Mouse (Mus musculus): Measurements from ENCODE around the gene Man1c1. TPM values are rescaled to one million over a fixed set of nuclear protein-coding genes. Genes with fewer than 3 reads are reported as not detected.
A peak's percentile ranks its signal among the peaks of the same experiment; 100 is the strongest.

The Man1c1 gene
- polyA plus RNA-seq, 1 experiment from 2014 or later: 7.2 TPM

DNA sequence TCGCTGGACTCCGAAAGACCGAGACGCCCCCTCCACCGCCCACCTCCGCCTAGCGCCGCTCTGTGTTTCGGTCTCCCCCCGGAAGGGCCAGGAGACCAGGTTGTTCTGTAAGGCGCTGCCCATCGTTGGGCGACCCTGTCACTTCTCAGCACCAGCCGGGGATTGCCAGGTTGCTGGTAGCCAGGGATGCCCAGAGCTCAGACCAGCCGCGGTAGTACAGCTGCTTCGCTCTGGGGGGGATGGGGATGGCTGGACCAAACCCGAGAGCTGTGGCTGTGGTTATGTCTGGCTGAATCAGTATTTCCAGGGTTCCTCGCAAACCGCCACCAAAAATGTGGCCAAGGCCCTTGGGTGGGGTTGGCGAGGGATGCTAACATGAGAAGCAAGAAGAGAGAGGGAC lies 500 bp upstream of the Man1c1 start:
- Histone ChIP-seq H3K4me3 (replicated peaks; ENCODE audit: low read length) (peak overlapping the region; percentile 71), H3K36me3 (replicated peaks; ENCODE audit: control insufficient read depth, insufficient read depth) (no peaks in the 10 kb centered on the region), H3K9me3 (ENCODE audit: control insufficient read depth, low read length) (no peaks in the 10 kb centered on the region), H3K9ac (peak overlapping the region; percentile 57), H3K4me1 (replicated peaks; ENCODE audit: control insufficient read depth, insufficient read depth, low read length) (peaks cover 20% of the 10 kb centered on the region), H3K27ac (peak overlapping the region; percentile 57), H3K4me2 (replicated peaks) (peak overlapping the region; percentile 99), H3K27me3 (ENCODE audit: control insufficient read depth, insufficient read depth, low read length) (no peaks in the 10 kb centered on the region)
- DNase-seq (ENCODE audit: low spot score) (no peak), ATAC-seq (ENCODE audit: low FRiP score) (no peak; the same call in 1 of the 2 replicates)
- 1% methylated on average over 21 of the region's 21 CpGs for WGBS

DNA sequence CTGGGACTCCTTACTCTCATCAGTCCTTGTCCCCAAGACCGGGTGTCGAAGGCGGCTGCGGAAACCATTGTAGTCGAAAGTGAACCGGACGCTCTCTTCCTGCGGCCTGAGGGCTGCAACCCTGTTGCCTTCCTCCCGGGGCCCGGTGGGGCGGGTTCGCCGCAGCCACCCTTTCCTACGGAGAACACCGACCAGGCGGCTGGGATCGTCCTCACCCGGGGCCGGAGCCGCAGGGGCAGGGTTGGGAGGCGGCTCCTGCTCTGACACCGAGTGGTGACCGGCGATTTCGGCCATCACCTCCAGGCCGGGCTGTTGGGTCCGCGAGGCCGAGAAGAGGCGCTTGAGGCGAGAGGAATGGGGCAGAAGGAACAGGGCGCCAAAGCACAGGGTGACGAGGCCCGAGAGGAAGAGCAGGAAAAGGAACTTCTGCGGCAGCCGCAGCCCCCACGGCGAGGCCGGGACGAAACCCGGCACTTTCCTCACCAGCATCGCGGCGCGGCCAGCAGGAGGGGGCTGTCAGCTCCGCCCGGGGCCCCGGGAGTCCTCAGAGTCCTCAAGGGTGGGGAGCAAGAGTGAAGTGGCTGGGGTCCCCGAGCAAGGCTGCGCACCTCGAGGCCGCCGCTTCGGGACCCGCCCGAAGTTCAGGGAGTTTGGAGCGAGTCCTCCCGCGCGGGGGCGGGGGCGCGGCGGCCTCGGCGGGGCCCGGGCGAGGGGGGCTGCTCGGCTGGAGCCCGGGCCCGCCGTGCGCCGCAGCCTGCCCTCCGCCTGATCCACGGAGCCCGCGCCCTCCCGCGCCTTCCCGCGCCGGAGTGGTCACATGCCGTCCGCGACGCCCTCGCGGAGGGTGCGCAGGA lies 882 bp downstream of the Man1c1 start:
- Histone ChIP-seq H3K36me3 (replicated peaks; ENCODE audit: control insufficient read depth, insufficient read depth) (no peaks in the 10 kb centered on the region), H3K27ac (no peak overlapping the region), H3K9ac (peak overlapping the region; percentile 67), H3K4me2 (replicated peaks) (peak overlapping the region; percentile 99), H3K4me3 (replicated peaks; ENCODE audit: low read length) (peak overlapping the region; percentile 71), H3K9me3 (ENCODE audit: control insufficient read depth, low read length) (no peaks in the 10 kb centered on the region), H3K27me3 (ENCODE audit: control insufficient read depth, insufficient read depth, low read length) (no peaks in the 10 kb centered on the region), H3K4me1 (replicated peaks; ENCODE audit: control insufficient read depth, insufficient read depth, low read length) (peaks cover 20% of the 10 kb centered on the region)
- ATAC-seq (ENCODE audit: low FRiP score) (no peak), DNase-seq (ENCODE audit: low spot score) (no peak)
- under 1% methylated on average over 75 of the region's 90 CpGs for WGBS

DNA sequence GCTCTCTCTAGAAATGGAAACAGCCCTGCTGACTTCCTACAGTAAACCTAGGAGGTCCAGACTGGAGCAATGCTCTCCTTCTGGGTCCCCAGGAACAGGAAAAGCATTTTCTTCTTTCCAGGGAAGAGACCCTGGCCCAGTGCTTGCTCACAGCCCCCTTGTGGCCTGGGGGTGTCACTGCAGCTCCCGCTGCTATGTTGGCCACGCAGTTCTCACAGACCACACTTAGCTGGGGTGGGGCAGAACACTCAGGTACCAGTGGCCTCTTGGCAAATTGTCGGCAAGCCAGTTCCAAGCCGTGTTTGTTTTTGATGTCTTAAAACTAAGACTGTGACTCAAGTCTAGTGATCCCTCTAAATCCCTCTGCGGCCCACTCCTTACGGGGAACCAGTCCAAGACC lies 2.2 kb downstream of the Man1c1 start:
- DNase-seq (ENCODE audit: low spot score) (peak; percentile 80), ATAC-seq (ENCODE audit: low FRiP score) (no peak)
- Histone ChIP-seq H3K9me3 (ENCODE audit: control insufficient read depth, low read length) (no peaks in the 10 kb centered on the region), H3K4me1 (replicated peaks; ENCODE audit: control insufficient read depth, insufficient read depth, low read length) (peaks cover 20% of the 10 kb centered on the region), H3K4me2 (replicated peaks) (peak overlapping the region; percentile 99), H3K27me3 (ENCODE audit: control insufficient read depth, insufficient read depth, low read length) (no peaks in the 10 kb centered on the region), H3K9ac (peak overlapping the region; percentile 14; the same call in 1 of the 2 replicates), H3K4me3 (replicated peaks; ENCODE audit: low read length) (peak overlapping the region; percentile 71), H3K36me3 (replicated peaks; ENCODE audit: control insufficient read depth, insufficient read depth) (no peaks in the 10 kb centered on the region), H3K27ac (no peak overlapping the region)
- WGBS: 35% methylated on average over 6 of the region's 6 CpGs

DNA sequence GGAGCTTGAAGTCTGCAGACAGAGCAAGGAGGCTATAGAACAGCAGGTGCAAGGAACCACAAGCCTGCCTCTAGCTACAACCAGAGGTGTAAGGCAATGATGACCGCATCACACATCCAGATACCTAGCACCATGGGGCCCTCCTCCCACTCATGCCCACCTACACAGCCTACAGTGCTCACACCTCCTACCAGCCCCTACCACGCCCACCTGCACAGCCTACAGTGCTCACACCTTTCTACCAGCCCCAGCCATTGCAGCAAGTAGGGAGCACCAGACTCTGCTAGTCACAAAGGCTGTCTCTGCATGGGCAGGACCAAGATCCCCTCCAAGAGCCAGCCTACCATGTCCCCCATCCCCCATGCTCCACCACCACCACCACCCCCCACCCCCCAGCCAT lies 3.2 kb downstream of the Man1c1 start:
- H3K27ac ChIP-seq: no peak overlapping the region
- peak overlapping the region; percentile 99 for H3K4me2 ChIP-seq (replicated peaks)
- H3K36me3 ChIP-seq (replicated peaks; ENCODE audit: control insufficient read depth, insufficient read depth): no peaks in the 10 kb centered on the region
- 94% methylated on average over 2 of the region's 2 CpGs for WGBS
- no peaks in the 10 kb centered on the region for H3K27me3 ChIP-seq (ENCODE audit: control insufficient read depth, insufficient read depth, low read length)
- no peak for ATAC-seq (ENCODE audit: low FRiP score)
- H3K4me3 ChIP-seq (replicated peaks; ENCODE audit: low read length): no peak overlapping the region
- peaks cover 20% of the 10 kb centered on the region for H3K4me1 ChIP-seq (replicated peaks; ENCODE audit: control insufficient read depth, insufficient read depth, low read length)
- no peak for DNase-seq (ENCODE audit: low spot score)
- no peak overlapping the region for H3K9ac ChIP-seq
- H3K9me3 ChIP-seq (ENCODE audit: control insufficient read depth, low read length): no peaks in the 10 kb centered on the region

DNA sequence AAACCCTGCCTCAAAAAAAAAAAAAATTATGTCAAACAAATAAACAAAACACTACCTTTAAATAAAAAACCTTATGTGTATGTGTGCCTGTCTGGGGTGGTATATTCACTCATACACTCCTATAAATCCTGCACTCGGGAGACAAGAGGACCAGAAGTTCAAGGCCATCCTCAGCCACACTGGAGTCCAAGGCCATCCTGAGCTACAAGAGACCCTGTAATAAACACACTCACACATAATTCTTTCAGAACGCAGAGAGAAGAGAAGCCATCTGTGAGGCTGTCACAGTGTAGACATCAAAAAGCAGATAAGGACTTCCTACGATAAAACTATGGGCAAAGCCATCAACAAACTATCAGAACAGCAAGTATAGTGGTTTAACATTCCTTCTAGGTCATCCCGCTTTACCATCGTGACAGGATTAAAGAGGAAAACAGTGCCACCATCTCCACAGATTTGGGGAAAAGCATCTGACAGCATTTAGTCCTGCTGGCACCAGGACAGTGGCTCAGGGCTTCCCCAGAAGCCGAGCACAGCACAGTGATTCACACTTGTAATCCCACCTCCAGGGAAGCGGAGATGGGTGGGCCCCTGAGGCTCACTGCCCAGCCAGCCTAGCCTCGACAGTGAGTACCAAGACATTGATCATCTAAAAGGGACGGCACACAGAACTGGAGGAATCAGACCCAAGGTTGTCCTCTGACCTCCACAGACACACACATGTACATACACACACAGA lies 10.7 kb downstream of the Man1c1 start:
- 88% methylated on average over 9 of the region's 9 CpGs for WGBS
- H3K9me3 ChIP-seq (ENCODE audit: control insufficient read depth, low read length): no peaks in the 10 kb centered on the region
- ATAC-seq (ENCODE audit: low FRiP score) (no peak), DNase-seq (ENCODE audit: low spot score) (no peak)
- no peaks in the 10 kb centered on the region for H3K4me1 ChIP-seq (replicated peaks; ENCODE audit: control insufficient read depth, insufficient read depth, low read length)
- no peaks in the 10 kb centered on the region for H3K27me3 ChIP-seq (ENCODE audit: control insufficient read depth, insufficient read depth, low read length)
- H3K27ac ChIP-seq: no peak overlapping the region
- H3K9ac ChIP-seq: no peak overlapping the region
- H3K4me2 ChIP-seq (replicated peaks): no peak overlapping the region
- no peak overlapping the region for H3K4me3 ChIP-seq (replicated peaks; ENCODE audit: low read length)
- no peaks in the 10 kb centered on the region; the same call in 1 of the 2 replicates for H3K36me3 ChIP-seq (replicated peaks; ENCODE audit: control insufficient read depth, insufficient read depth)

DNA sequence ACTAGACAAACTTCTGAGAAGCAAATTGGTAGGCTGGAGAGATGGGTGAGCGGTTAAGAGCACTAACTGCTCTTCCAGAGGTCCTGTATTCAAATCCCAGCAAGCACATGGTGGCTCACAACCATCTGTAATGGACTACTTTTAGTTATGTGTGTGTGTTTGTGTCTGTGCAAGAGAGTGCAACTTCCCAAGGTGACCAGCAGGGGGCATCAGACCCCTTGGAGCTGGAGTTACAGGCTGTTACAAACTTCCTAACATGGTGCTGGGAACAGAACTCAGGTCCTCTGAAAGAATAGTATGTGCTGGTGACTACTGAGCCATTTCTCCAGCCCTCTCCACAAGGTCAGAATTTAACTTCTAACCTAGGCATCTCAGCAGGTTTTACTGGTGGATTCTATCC lies 11.7 kb downstream of the Man1c1 start:
- Histone ChIP-seq H3K27ac (no peak overlapping the region), H3K4me1 (replicated peaks; ENCODE audit: control insufficient read depth, insufficient read depth, low read length) (no peaks in the 10 kb centered on the region), H3K27me3 (ENCODE audit: control insufficient read depth, insufficient read depth, low read length) (no peaks in the 10 kb centered on the region), H3K9ac (no peak overlapping the region), H3K9me3 (ENCODE audit: control insufficient read depth, low read length) (no peaks in the 10 kb centered on the region), H3K4me2 (replicated peaks) (no peak overlapping the region), H3K4me3 (replicated peaks; ENCODE audit: low read length) (no peak overlapping the region), H3K36me3 (replicated peaks; ENCODE audit: control insufficient read depth, insufficient read depth) (no peaks in the 10 kb centered on the region; the same call in 1 of the 2 replicates)
- ATAC-seq (ENCODE audit: low FRiP score): no peak
- WGBS: 100% methylated on average over 1 of the region's 1 CpGs
- no peak for DNase-seq (ENCODE audit: low spot score)

DNA sequence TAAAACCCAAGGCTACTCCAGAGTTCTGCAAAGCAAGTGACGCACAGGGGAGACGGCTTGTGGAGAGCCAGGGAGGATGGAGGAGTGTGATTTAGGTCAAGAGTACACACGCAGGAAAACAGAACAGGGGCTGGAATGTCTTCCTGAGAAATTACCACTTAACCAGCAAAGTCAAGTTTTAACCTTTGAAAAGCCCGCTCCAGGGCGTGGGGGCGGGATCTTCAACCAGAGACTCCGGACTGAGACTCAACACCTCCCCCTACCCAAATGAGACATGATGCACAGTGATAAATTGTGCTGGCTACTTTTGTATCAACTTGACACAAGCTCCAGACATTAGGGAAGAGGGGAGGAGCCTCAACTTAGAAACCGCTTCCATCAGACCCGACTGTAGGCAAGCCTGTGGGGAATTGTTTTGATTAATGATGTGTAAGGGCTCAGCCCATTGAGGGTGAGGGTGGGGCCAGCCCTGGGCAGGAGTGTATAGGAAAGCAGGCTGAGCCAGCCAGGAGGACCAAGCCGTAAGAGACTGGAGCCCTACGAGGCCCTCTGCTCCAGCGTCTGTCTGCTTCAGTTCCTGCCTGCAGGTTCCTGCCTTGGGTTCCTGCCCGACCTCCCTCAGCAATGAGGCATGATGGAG lies 17.9 kb downstream of the Man1c1 start:
- H3K27ac ChIP-seq: no peak overlapping the region
- 80% methylated on average over 13 of the region's 13 CpGs for WGBS
- no peak overlapping the region for H3K9ac ChIP-seq
- ATAC-seq (ENCODE audit: low FRiP score) (no peak), DNase-seq (ENCODE audit: low spot score) (no peak)
- H3K36me3 ChIP-seq (replicated peaks; ENCODE audit: control insufficient read depth, insufficient read depth): no peaks in the 10 kb centered on the region
- H3K9me3 ChIP-seq (ENCODE audit: control insufficient read depth, low read length): no peaks in the 10 kb centered on the region
- H3K4me2 ChIP-seq (replicated peaks): no peak overlapping the region
- H3K27me3 ChIP-seq (ENCODE audit: control insufficient read depth, insufficient read depth, low read length): no peaks in the 10 kb centered on the region
- no peak overlapping the region for H3K4me3 ChIP-seq (replicated peaks; ENCODE audit: low read length)
- H3K4me1 ChIP-seq (replicated peaks; ENCODE audit: control insufficient read depth, insufficient read depth, low read length): peaks cover 9% of the 10 kb centered on the region

DNA sequence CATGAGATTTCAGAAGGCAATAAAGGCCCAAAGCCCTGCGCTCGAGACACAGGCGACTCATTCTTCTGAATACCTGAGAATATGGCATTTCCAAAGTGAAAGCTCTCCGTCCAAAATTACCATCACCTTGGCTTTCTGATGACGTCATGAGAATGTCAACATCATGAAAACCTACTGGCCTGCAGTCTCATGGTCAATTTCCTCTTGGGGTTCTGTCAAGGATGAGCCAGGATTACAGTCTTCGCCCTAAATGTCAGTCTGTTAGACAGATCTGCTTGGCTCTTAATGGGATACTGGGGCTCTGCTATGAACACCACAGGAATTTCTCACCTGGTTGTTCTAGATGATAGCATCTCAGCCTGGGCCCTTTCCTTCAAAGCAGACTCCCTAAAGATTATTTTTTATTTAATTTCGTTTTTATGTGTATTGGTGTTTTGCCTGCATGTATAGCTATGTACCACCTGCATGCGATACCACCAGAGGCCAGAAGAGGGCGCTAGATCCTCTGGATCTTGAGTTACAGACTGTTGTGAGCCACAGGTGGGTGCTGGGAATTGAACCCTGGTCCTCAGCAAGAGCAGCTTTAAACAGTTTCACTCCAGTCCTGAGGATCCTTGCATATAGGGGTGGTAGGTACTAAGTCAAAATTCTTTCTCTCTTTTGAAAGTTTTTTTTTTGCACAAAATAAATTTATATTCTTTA lies 19.3 kb downstream of the Man1c1 start:
- no peak overlapping the region for H3K4me3 ChIP-seq (replicated peaks; ENCODE audit: low read length)
- no peak overlapping the region for H3K4me2 ChIP-seq (replicated peaks)
- H3K36me3 ChIP-seq (replicated peaks; ENCODE audit: control insufficient read depth, insufficient read depth): no peaks in the 10 kb centered on the region
- H3K9me3 ChIP-seq (ENCODE audit: control insufficient read depth, low read length): no peaks in the 10 kb centered on the region
- no peak for ATAC-seq (ENCODE audit: low FRiP score)
- WGBS: 82% methylated on average over 9 of the region's 9 CpGs
- H3K9ac ChIP-seq: no peak overlapping the region
- 0 out of 2 replicates have a peak overlapping the region, but pooled peaks have one; percentile 69 for H3K27ac ChIP-seq
- no peak for DNase-seq (ENCODE audit: low spot score)
- H3K27me3 ChIP-seq (ENCODE audit: control insufficient read depth, insufficient read depth, low read length): no peaks in the 10 kb centered on the region
- peaks cover 9% of the 10 kb centered on the region for H3K4me1 ChIP-seq (replicated peaks; ENCODE audit: control insufficient read depth, insufficient read depth, low read length)
